Comparison of ENCODE assay signal across 13 mouse cellular contexts in genomic region chr2:39217150-39217549, GRCm38 (mm10).
"Had no signal": no experiment of that assay in that cellular context is flagged by ENCODE, and none has a peak within 500 bp of the region (broad histone marks: within the 10 kb centered on the region; RNA-seq: fewer than 3 reads in every experiment).

No protein-coding gene starts in this region.

- H3K9me3 ChIP-seq: midbrain, embryonic 12.5 days had no signal

- H3K4me3 ChIP-seq: layer of hippocampus, adult 2 months; midbrain, embryonic 12.5 days had no signal

- H3K27ac ChIP-seq: hindbrain, postnatal 0 days; layer of hippocampus, adult 2 months; midbrain, embryonic 12.5 days; stomach, postnatal 0 days had no signal

- H3K4me2 ChIP-seq: midbrain, embryonic 12.5 days had no signal

- H3K27me3 ChIP-seq: midbrain, embryonic 12.5 days had no signal

- H3K9ac ChIP-seq: midbrain, embryonic 12.5 days had no signal

- DNase-seq: kidney, adult 11 months; kidney, adult 9 months; kidney, postnatal 10 days; kidney, postnatal 4 days; lung, adult 2 months; lung, postnatal 36 days; right cerebral cortex, adult 18-20 months; thymus, postnatal 14 days had no signal

- ATAC-seq: hindbrain, postnatal 0 days; lung, postnatal 0 days had no signal

- H3K4me1 ChIP-seq: midbrain, embryonic 12.5 days had no signal

- H3K36me3 ChIP-seq: midbrain, embryonic 12.5 days had no signal
